Mouse (Mus musculus) G1E (cell line): ENCODE measurements around the gene Vasn. TPM values are rescaled to one million over a fixed set of nuclear protein-coding genes. Genes with fewer than 3 reads are reported as not detected.

Experiments used
- ATAC-seq: 2 replicates; pipeline ENCODE4 v1.8.0; 2016; ENCODE audit warnings: mild to moderate bottlenecking; ENCODE audit not compliant: insufficient number of reproducible peaks, poor library complexity, low FRiP score, severe bottlenecking; ENCODE audit errors: extremely low read depth
- DNase-seq: peaks from one replicate; pipeline ENCODE4 v3.0.0; 2012; ENCODE audit warnings: low spot score
- H3K27me3 ChIP-seq: 2 replicates; pipeline ENCODE4 v1.6.1; 2012; ENCODE audit warnings: mild to moderate bottlenecking, low read length, inconsistent platforms; ENCODE audit not compliant: insufficient read depth
- H3K36me3 ChIP-seq: replicated peaks from 2 replicates; pipeline ENCODE3; 2012; ENCODE audit warnings: mild to moderate bottlenecking, inconsistent platforms
- H3K4me1 ChIP-seq: 2 replicates; pipeline ENCODE4 v1.6.1; 2012; ENCODE audit warnings: low read depth, low read length, inconsistent platforms, mixed read lengths; ENCODE audit not compliant: insufficient read depth
- H3K4me3 ChIP-seq: 2 replicates; pipeline ENCODE4 v1.5.1; 2012; ENCODE audit warnings: low read depth, mild to moderate bottlenecking, inconsistent platforms, low read length, moderate library complexity, mixed read lengths
- H3K9me3 ChIP-seq: replicated peaks from 2 replicates; pipeline ENCODE4 v1.6.1; 2012; ENCODE audit warnings: inconsistent platforms
- CTCF ChIP-seq: IDR thresholded peaks from 2 replicates; pipeline ENCODE4 v1.5.1; 2012; ENCODE audit warnings: low read depth, low read length, inconsistent platforms, mixed read lengths
- GATA1 ChIP-seq: IDR thresholded peaks from 2 replicates; pipeline ENCODE4 v1.6.1; 2012; ENCODE audit warnings: borderline replicate concordance, low read length, inconsistent platforms, mixed read lengths
- GATA2 ChIP-seq: IDR thresholded peaks from 2 replicates; pipeline ENCODE4 v1.6.1; 2012; ENCODE audit warnings: low read depth, low read length, inconsistent platforms, borderline replicate concordance
- POLR2AphosphoS5 ChIP-seq: IDR thresholded peaks from 2 replicates; pipeline ENCODE4 v1.6.1; 2012; ENCODE audit warnings: low read depth, low read length, inconsistent platforms; ENCODE audit not compliant: insufficient replicate concordance
- TAL1 ChIP-seq: conservative IDR thresholded peaks from 2 replicates; pipeline ENCODE4 v1.6.1; 2012; ENCODE audit warnings: low read depth, low read length, inconsistent platforms, mixed read lengths
- polyA plus RNA-seq: library from polyadenylated mRNA; stranded (reverse); fragments of >175 nt; gene quantifications from 2 replicates; pipeline ENCODE4 v1.2.3, GENCODE M21; 2012
- total RNA-seq, 2 experiments: library from RNA; stranded (forward) in 1 of 2; stranded (reverse) in 1 of 2; fragments of 200-1000 nt in 1 of 2; fragments of >200 nt in 1 of 2; fragmentation: Nextera tagmentation in 1 of 2; gene quantifications; 2 replicates each; pipeline ENCODE4 v1.2.3; 2014 to 2017

Vasn gene
- total and polyA plus RNA-seq, 3 experiments = 0.03 to 0.30 (median 0.05) TPM

DNA sequence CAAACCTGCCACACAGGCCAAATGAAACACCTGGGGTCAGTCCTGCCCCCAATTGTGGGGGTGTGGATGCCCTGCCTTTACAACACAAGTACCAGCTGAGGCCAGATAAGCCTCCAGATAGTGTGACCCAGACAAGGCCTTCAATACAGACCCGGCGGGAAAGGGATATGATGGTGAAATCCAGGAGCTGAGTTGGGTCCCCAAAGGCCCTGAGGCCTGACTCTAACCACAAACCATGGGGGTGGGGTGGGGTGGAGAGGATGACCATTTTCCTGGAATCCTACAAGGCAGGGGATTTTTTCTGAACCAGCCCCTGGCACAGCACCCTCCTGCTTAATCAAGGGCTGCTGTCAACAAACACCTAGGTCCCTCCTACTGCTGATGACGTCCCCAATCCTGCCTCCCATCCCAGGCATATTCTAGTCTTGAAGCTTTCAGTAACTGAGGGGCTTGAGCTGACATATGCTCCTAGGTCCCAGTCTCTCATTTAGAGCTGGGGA lies 800 bp upstream of the Vasn start:
- ATAC-seq = no peak
- H3K9me3 ChIP-seq = no peaks in the 10 kb centered on the region
- H3K27me3 ChIP-seq = no peaks in the 10 kb centered on the region
- no peak for DNase-seq
- H3K4me1 ChIP-seq = peaks cover 43% of the 10 kb centered on the region
- peaks cover 97% of the 10 kb centered on the region for H3K36me3 ChIP-seq
- TF ChIP-seq GATA2 (no peak), GATA1 (no peak), TAL1 (no peak), POLR2AphosphoS5 (no peak), CTCF (no peak)
- no peak overlapping the region for H3K4me3 ChIP-seq

DNA sequence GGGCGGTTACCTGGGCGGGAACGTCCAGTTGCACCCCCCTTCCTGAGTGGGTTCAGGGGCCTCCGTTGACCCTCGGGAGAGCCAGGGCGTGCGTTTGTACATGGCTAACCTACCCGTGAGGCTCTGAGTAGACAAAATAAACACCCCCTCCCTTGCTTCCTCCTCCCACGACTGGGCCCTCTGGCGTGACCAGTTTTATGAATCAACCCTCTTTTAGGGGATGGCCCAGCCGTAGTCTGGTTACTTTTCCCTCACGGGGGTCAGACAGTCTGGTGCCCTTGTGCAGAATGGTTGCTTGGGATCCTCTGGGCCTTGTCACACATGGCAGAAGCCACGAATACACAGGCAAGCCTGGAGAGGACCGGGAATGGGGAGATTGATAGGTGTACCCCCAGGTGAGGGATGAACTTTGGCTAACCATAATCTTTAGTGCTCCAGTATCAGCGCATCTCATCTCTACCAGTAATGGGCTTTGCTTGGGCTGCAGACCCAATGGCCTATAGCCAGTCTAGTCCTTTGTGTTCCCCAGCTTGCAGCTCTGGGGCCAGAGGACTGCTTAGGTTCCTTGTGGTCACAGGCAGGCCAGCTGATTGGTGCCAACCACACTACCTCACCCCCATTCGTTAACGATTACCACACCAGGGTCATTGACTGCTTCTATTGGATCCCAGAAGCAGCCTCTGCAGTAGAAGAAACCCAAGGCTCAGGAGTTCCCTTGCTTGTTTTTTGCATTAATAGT lies 695 bp downstream of the Vasn start:
- peaks cover 97% of the 10 kb centered on the region for H3K36me3 ChIP-seq
- H3K9me3 ChIP-seq = no peaks in the 10 kb centered on the region
- TF ChIP-seq TAL1 (no peak), GATA2 (no peak), POLR2AphosphoS5 (no peak), GATA1 (no peak), CTCF (no peak)
- H3K27me3 ChIP-seq = no peaks in the 10 kb centered on the region
- DNase-seq = peak; percentile 29
- no peak for ATAC-seq
- peaks cover 42% of the 10 kb centered on the region for H3K4me1 ChIP-seq
- H3K4me3 ChIP-seq = peak overlapping the region; percentile 67; the same call in 1 of the 2 replicates

DNA sequence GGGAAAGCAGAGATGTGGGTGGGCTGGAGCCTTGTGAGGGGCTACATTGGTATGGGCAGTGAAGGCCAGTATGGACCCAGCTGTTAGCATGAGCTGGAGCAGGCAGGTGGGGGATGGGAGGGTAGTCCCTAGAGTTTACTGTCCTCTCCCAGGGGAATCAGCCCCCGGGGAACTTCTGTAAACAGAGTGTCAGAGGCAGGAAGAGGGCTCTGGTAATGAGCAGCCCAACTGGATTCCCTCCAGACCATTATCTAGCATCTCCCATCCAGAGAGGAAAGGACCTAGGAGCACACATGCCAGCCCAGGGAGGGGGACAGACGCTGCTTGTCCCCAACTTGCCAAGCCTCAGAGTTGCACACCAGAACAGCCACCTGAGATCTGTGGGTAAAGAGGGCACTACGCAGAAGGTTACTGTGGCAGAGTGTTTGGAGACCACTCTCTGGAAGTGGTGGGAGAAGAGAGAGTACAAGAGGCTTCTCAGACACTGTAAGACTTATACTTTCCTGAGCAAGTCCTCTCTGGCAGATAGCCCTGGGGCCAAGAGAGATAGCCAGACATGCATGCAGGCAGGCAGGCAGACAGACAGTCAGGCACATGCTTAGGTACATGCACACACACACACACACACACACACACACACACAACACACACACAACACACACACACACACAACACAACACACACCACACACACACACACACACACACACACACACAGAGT lies 1.5 kb downstream of the Vasn start:
- no peaks in the 10 kb centered on the region for H3K9me3 ChIP-seq
- H3K4me3 ChIP-seq = no peak overlapping the region
- H3K36me3 ChIP-seq = peaks cover 97% of the 10 kb centered on the region
- ATAC-seq = no peak
- H3K4me1 ChIP-seq = peaks cover 42% of the 10 kb centered on the region
- DNase-seq = no peak
- no peaks in the 10 kb centered on the region for H3K27me3 ChIP-seq
- no peak for TF ChIP-seq GATA1
- TF ChIP-seq CTCF = no peak
- no peak for TF ChIP-seq POLR2AphosphoS5
- no peak for TF ChIP-seq GATA2
- TF ChIP-seq TAL1 = no peak

DNA sequence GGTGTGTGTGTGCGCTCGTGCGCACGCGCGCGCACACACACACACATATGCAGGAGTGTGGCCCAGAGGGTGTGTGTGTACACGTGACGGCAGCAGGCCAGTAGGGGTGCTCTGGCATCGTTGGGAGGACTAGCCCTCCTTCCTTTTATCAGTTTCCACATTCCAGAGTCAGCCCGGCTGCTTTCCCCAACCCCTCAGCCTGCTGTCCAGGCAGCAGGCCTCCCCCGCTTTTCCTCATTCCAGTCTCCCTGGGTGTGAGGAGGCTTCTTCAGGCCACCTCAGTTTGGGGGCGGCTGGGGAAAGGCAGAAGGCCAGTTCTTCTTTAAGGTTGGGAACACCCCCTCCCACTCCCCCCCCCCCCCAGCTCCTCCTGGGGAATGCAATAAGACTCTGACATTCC lies 2.4 kb downstream of the Vasn start:
- Histone ChIP-seq H3K4me1 (peaks cover 33% of the 10 kb centered on the region), H3K36me3 (peaks cover 97% of the 10 kb centered on the region), H3K9me3 (no peaks in the 10 kb centered on the region), H3K27me3 (no peaks in the 10 kb centered on the region), H3K4me3 (no peak overlapping the region)
- no peak for DNase-seq
- ATAC-seq = no peak
- TF ChIP-seq TAL1 = no peak
- TF ChIP-seq POLR2AphosphoS5 = no peak
- TF ChIP-seq GATA1 = no peak
- TF ChIP-seq CTCF = no peak
- no peak for TF ChIP-seq GATA2

DNA sequence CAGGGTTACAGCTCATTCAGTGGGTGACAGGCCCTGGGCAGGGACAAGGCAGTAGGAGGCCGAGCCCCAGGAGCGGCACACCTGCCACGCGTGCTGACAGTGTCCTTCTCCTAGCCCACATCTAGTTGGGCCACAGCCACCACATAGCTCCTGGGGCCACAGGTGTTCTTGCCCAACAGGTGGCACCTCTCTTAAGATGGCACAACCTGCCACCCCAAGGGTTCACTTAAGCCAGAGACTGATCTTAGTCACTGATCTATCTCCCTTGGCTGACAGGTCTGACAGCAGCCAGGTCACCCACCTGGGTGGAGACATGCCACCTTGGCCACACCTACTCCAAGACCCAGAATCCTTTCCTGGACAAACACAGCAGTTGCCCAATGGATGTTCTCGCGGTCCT lies 3.2 kb downstream of the Vasn start:
- no peak for DNase-seq
- H3K36me3 ChIP-seq = peaks cover 97% of the 10 kb centered on the region
- TF ChIP-seq CTCF (no peak), POLR2AphosphoS5 (no peak), TAL1 (no peak), GATA1 (no peak), GATA2 (no peak)
- H3K9me3 ChIP-seq = no peaks in the 10 kb centered on the region
- H3K4me3 ChIP-seq = no peak overlapping the region
- H3K4me1 ChIP-seq = peaks cover 29% of the 10 kb centered on the region
- no peaks in the 10 kb centered on the region for H3K27me3 ChIP-seq
- no peak for ATAC-seq

DNA sequence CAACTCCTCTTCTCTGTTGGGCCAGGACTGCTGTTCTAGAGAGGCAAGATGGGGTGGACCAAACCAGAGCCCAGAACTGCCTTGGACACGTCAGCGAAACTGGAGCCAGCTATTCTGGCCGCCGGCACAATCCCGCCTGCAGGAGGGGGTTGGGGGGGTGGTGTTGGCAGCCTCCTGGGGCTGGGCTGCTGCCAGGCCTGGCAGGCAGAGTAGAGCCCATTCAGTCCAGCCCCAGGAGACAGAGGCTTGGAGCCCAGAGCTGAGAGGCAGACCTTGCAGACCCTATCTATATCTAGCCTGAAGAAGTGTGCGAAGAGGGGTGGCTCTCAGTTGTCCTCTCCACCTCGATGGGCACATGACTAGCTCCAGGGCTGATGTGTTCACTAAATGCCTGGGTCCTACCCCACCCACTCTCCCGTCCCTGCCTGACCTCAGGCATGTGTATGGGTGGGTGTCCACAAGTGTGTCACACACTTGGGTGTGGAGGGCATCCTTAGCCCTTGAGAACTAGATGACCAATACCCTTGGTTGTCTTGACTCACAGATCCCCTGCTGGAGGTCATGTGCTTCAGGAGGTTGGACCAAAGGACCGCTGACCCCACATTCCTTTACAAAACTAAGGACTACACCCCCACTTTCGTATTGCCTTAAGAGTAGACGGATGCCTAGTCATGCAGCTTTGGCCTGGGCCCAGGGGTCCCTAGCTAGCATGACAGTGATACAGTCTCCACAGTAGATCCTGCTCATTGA lies 4.1 kb downstream of the Vasn start:
- no peak for DNase-seq
- Histone ChIP-seq H3K36me3 (peaks cover 97% of the 10 kb centered on the region), H3K4me3 (no peak overlapping the region), H3K9me3 (no peaks in the 10 kb centered on the region), H3K27me3 (no peaks in the 10 kb centered on the region), H3K4me1 (peaks cover 28% of the 10 kb centered on the region)
- TF ChIP-seq GATA2 (no peak), GATA1 (no peak), CTCF (no peak), POLR2AphosphoS5 (no peak), TAL1 (no peak)
- no peak for ATAC-seq
